Mouse (Mus musculus): ENCODE measurements around the gene RPS10-NUDT3.

Gene RPS10-NUDT3

GRCm38 (mm10) chr17:27634871-27635574 is at the start of gene RPS10-NUDT3:
TSS of gene RPS10-NUDT3 (minus strand) at chr17:27635222.
- peak; percentile 90 for DNase-seq (ENCODE audit: low spot score)

- DNase-seq (ENCODE audit: low spot score), result no peak
Measured at GRCm38 (mm10) chr17:27678924-27679813, 44.1 kb upstream of the RPS10-NUDT3 start.

GRCm38 (mm10) chr17:27677756-27678155 is 42.7 kb upstream of the RPS10-NUDT3 start:
- DNase-seq (ENCODE audit: low spot score), result no peak

- DNase-seq (ENCODE audit: low spot score), result no peak
Measured at GRCm38 (mm10) chr17:27676270-27676669, 41.2 kb upstream of the RPS10-NUDT3 start.

GRCm38 (mm10) chr17:27675453-27675852 is 40.4 kb upstream of the RPS10-NUDT3 start:
- no peak for DNase-seq (ENCODE audit: low spot score)

- no peak for DNase-seq (ENCODE audit: low spot score)
Measured at GRCm38 (mm10) chr17:27673945-27674344, 38.9 kb upstream of the RPS10-NUDT3 start.

- no peak for DNase-seq (ENCODE audit: low spot score)
Measured at GRCm38 (mm10) chr17:27671720-27672119, 36.7 kb upstream of the RPS10-NUDT3 start.

GRCm38 (mm10) chr17:27658767-27659166 is 23.7 kb upstream of the RPS10-NUDT3 start:
- no peak for DNase-seq (ENCODE audit: low spot score)

- no peak for DNase-seq (ENCODE audit: low spot score)
Measured at GRCm38 (mm10) chr17:27657123-27657522, 22.1 kb upstream of the RPS10-NUDT3 start.

GRCm38 (mm10) chr17:27656414-27656813 is 21.4 kb upstream of the RPS10-NUDT3 start:
- no peak for DNase-seq (ENCODE audit: low spot score)

GRCm38 (mm10) chr17:27656011-27656399 is 21.0 kb upstream of the RPS10-NUDT3 start:
- DNase-seq (ENCODE audit: low spot score), result no peak

- DNase-seq (ENCODE audit: low spot score), result peak; percentile 11
Measured at GRCm38 (mm10) chr17:27655089-27656010, 20.3 kb upstream of the RPS10-NUDT3 start, which contains the start of gene Pacsin1. TSS of gene Pacsin1 (plus strand) at chr17:27655509.

GRCm38 (mm10) chr17:27653253-27653959 is 18.4 kb upstream of the RPS10-NUDT3 start:
- DNase-seq (ENCODE audit: low spot score), result no peak

- no peak for DNase-seq (ENCODE audit: low spot score)
Measured at GRCm38 (mm10) chr17:27652046-27652790, 17.2 kb upstream of the RPS10-NUDT3 start.

GRCm38 (mm10) chr17:27650586-27650985 is 15.6 kb upstream of the RPS10-NUDT3 start:
- no peak for DNase-seq (ENCODE audit: low spot score)

GRCm38 (mm10) chr17:27650160-27650559 is 15.1 kb upstream of the RPS10-NUDT3 start:
- DNase-seq (ENCODE audit: low spot score), result peak; percentile 62

GRCm38 (mm10) chr17:27645807-27646206 is 10.8 kb upstream of the RPS10-NUDT3 start:
- DNase-seq (ENCODE audit: low spot score), result no peak

- no peak for DNase-seq (ENCODE audit: low spot score)
Measured at GRCm38 (mm10) chr17:27644572-27644971, 9.6 kb upstream of the RPS10-NUDT3 start.

GRCm38 (mm10) chr17:27643756-27644155 is 8.7 kb upstream of the RPS10-NUDT3 start:
- DNase-seq (ENCODE audit: low spot score), result no peak

- no peak for DNase-seq (ENCODE audit: low spot score)
Measured at GRCm38 (mm10) chr17:27643101-27643500, 8.1 kb upstream of the RPS10-NUDT3 start.
